In genomic region chr9:83368234-83368633, GRCm38 (mm10) we compare ENCODE assay signal across 9 mouse cellular contexts.
DNase-seq lines count a peak whose midpoint lies in the region; ATAC-seq and TF ChIP-seq lines count a peak whose summit lies in the region.
"Had no signal": no experiment of that assay in that cellular context is flagged by ENCODE, and none has a peak within 500 bp of the region (broad histone marks: within the 10 kb centered on the region; RNA-seq: fewer than 3 reads in every experiment).

No protein-coding gene starts in this region.

- no peak overlapping the region for H3K9ac ChIP-seq in forebrain, embryonic 14.5 days (ENCODE audit: low read length)
- no peak overlapping the region for H3K9ac ChIP-seq in forebrain, embryonic 12.5 days
- no peak overlapping the region for H3K9ac ChIP-seq in midbrain, embryonic 14.5 days (replicated peaks; ENCODE audit: low read length)
- H3K9ac ChIP-seq in midbrain, embryonic 13.5 days (replicated peaks): no peak overlapping the region
- no peak overlapping the region for H3K9ac ChIP-seq in midbrain, postnatal 0 days (replicated peaks; ENCODE audit: low read length, poor library complexity, severe bottlenecking)
- H3K9ac ChIP-seq: heart, embryonic 13.5 days had no signal

- no peak overlapping the region for H3K27ac ChIP-seq in forebrain, embryonic 14.5 days (ENCODE audit: low read depth, low read length)
- no peak overlapping the region for H3K27ac ChIP-seq in forebrain, embryonic 12.5 days
- H3K27ac ChIP-seq in midbrain, embryonic 14.5 days (replicated peaks; ENCODE audit: low read depth, low read length): no peak overlapping the region
- no peak overlapping the region for H3K27ac ChIP-seq in midbrain, embryonic 13.5 days
- no peak overlapping the region for H3K27ac ChIP-seq in midbrain, postnatal 0 days (ENCODE audit: low read depth, low read length)
- H3K27ac ChIP-seq: heart, embryonic 13.5 days had no signal

- H3K36me3 ChIP-seq in forebrain, embryonic 14.5 days (ENCODE audit: control insufficient read depth, insufficient read depth, low read length): no peaks in the 10 kb centered on the region
- H3K36me3 ChIP-seq in forebrain, embryonic 12.5 days (replicated peaks): no peaks in the 10 kb centered on the region
- no peaks in the 10 kb centered on the region for H3K36me3 ChIP-seq in midbrain, embryonic 14.5 days (ENCODE audit: control insufficient read depth, insufficient read depth, low read length)
- H3K36me3 ChIP-seq in midbrain, embryonic 13.5 days: no peaks in the 10 kb centered on the region
- H3K36me3 ChIP-seq in midbrain, postnatal 0 days (ENCODE audit: insufficient read depth, low read length): no peaks in the 10 kb centered on the region
- H3K36me3 ChIP-seq: heart, embryonic 13.5 days had no signal

- H3K9me3 ChIP-seq in forebrain, embryonic 14.5 days (replicated peaks; ENCODE audit: control insufficient read depth, low read length): no peaks in the 10 kb centered on the region
- H3K9me3 ChIP-seq in forebrain, embryonic 12.5 days: no peaks in the 10 kb centered on the region
- no peaks in the 10 kb centered on the region for H3K9me3 ChIP-seq in midbrain, embryonic 14.5 days (ENCODE audit: control insufficient read depth, low read length)
- H3K9me3 ChIP-seq in midbrain, embryonic 13.5 days: no peaks in the 10 kb centered on the region
- no peaks in the 10 kb centered on the region for H3K9me3 ChIP-seq in midbrain, postnatal 0 days (ENCODE audit: low read length)
- H3K9me3 ChIP-seq: heart, embryonic 13.5 days had no signal

- peak; percentile 74 for TF ChIP-seq CTCF in midbrain, postnatal 0 days (IDR thresholded peaks at IDR 0.05)

- no peaks in the 10 kb centered on the region for H3K27me3 ChIP-seq in forebrain, embryonic 14.5 days (replicated peaks; ENCODE audit: control insufficient read depth, insufficient read depth, low read length)
- H3K27me3 ChIP-seq in forebrain, embryonic 12.5 days: no peaks in the 10 kb centered on the region
- no peaks in the 10 kb centered on the region for H3K27me3 ChIP-seq in midbrain, embryonic 14.5 days (ENCODE audit: control insufficient read depth, insufficient read depth, low read length)
- H3K27me3 ChIP-seq in midbrain, embryonic 13.5 days: no peaks in the 10 kb centered on the region
- H3K27me3 ChIP-seq in midbrain, postnatal 0 days (ENCODE audit: insufficient read depth, low read length): no peaks in the 10 kb centered on the region

- no peak for ATAC-seq in forebrain, embryonic 14.5 days
- ATAC-seq in forebrain, embryonic 12.5 days (ENCODE audit: low FRiP score): no peak
- ATAC-seq in midbrain, embryonic 14.5 days (ENCODE audit: low FRiP score, low TSS enrichment): no peak
- no peak for ATAC-seq in midbrain, embryonic 13.5 days
- ATAC-seq in midbrain, postnatal 0 days (ENCODE audit: low FRiP score): no peak

- no peak overlapping the region for H3K4me2 ChIP-seq in forebrain, embryonic 14.5 days (ENCODE audit: low read length)
- H3K4me2 ChIP-seq in forebrain, embryonic 12.5 days: no peak overlapping the region
- no peak overlapping the region for H3K4me2 ChIP-seq in midbrain, embryonic 14.5 days (ENCODE audit: low read length)
- H3K4me2 ChIP-seq in midbrain, embryonic 13.5 days (replicated peaks): no peak overlapping the region
- H3K4me2 ChIP-seq in midbrain, postnatal 0 days (ENCODE audit: low read depth, low read length, poor library complexity, severe bottlenecking): no peak overlapping the region
- H3K4me2 ChIP-seq: heart, embryonic 13.5 days had no signal

- no peak overlapping the region for H3K4me3 ChIP-seq in forebrain, embryonic 14.5 days (ENCODE audit: low read depth, low read length)
- no peak overlapping the region for H3K4me3 ChIP-seq in forebrain, embryonic 12.5 days (replicated peaks)
- H3K4me3 ChIP-seq in midbrain, embryonic 14.5 days (replicated peaks; ENCODE audit: low read depth, low read length): no peak overlapping the region
- no peak overlapping the region for H3K4me3 ChIP-seq in midbrain, embryonic 13.5 days (replicated peaks)
- H3K4me3 ChIP-seq in midbrain, postnatal 0 days (ENCODE audit: low read depth, low read length): no peak overlapping the region
- H3K4me3 ChIP-seq: heart, embryonic 13.5 days had no signal

- H3K4me1 ChIP-seq in forebrain, embryonic 14.5 days (ENCODE audit: control insufficient read depth, insufficient read depth, low read length): no peaks in the 10 kb centered on the region
- H3K4me1 ChIP-seq in forebrain, embryonic 12.5 days: no peaks in the 10 kb centered on the region
- H3K4me1 ChIP-seq in midbrain, embryonic 14.5 days (ENCODE audit: control insufficient read depth, insufficient read depth, low read length): no peaks in the 10 kb centered on the region
- H3K4me1 ChIP-seq in midbrain, embryonic 13.5 days (replicated peaks): no peaks in the 10 kb centered on the region; the same call in 1 of the 2 replicates
- H3K4me1 ChIP-seq in midbrain, postnatal 0 days (ENCODE audit: insufficient read depth, low read length): no peaks in the 10 kb centered on the region
- H3K4me1 ChIP-seq: heart, embryonic 13.5 days had no signal

- peak; percentile 56 for DNase-seq in forebrain, embryonic 14.5 days (ENCODE audit: low spot score)
- DNase-seq in midbrain, embryonic 14.5 days: peak; percentile 63
- DNase-seq in embryo, embryonic 10.5 days (ENCODE audit: low spot score): peak; percentile 74
- DNase-seq in midbrain, postnatal 0 days (ENCODE audit: low spot score): peak; percentile 54
- no peak for DNase-seq in Muller cell, postnatal 12 days (ENCODE audit: inconsistent ontology term)
- DNase-seq in right cerebral cortex, postnatal 36 days (ENCODE audit: low spot score in 2 of 2): no peak

- 85% methylated on average over 1 of the region's 1 CpGs for WGBS in forebrain, embryonic 14.5 days
- 97% methylated on average over 1 of the region's 1 CpGs for WGBS in forebrain, embryonic 12.5 days
- 86% methylated on average over 1 of the region's 1 CpGs for WGBS in midbrain, embryonic 14.5 days
- WGBS in midbrain, embryonic 13.5 days: 95% methylated on average over 1 of the region's 1 CpGs
- WGBS in midbrain, postnatal 0 days: 95% methylated on average over 1 of the region's 1 CpGs

Comparison
In these comparisons a context has a peak if more than half of its experiments do, and no peak if none do; other contexts are left out.
1. DNase-seq: peak in forebrain, embryonic 14.5 days (single experiment), midbrain, embryonic 14.5 days (single experiment), embryo, embryonic 10.5 days (single experiment) and midbrain, postnatal 0 days (single experiment); none in Muller cell, postnatal 12 days (single experiment) and right cerebral cortex, postnatal 36 days (0 of 2).